Mouse (Mus musculus) hindbrain, embryonic 16.5 days (tissue): ENCODE results near the gene Schip1. TPM values are rescaled to one million over a fixed set of nuclear protein-coding genes. Genes with fewer than 3 reads are reported as not detected.

Experiments
- ATAC-seq: fragments of 200-750 bp; cut with Nextera tagmentation; 2 replicates; pipeline ENCODE4 v1.8.0; 2017; ENCODE audit warnings: moderate TSS enrichment, moderate library complexity
- H3K27ac ChIP-seq: fragments of 300-500 bp; sonication (generic); 2 replicates; pipeline ENCODE4 v1.5.1; 2014; ENCODE audit warnings: low read depth, mild to moderate bottlenecking, control low read depth, low read length, moderate library complexity
- H3K27me3 ChIP-seq: fragments of 300-500 bp; sonication (generic); replicated peaks from 2 replicates; pipeline ENCODE4 v1.6.1; 2014; ENCODE audit warnings: low read length; ENCODE audit not compliant: control insufficient read depth, insufficient read depth
- H3K36me3 ChIP-seq: fragments of 300-500 bp; sonication (generic); 2 replicates; pipeline ENCODE4 v1.6.1; 2014; ENCODE audit warnings: mild to moderate bottlenecking, low read length, moderate library complexity, mixed read lengths; ENCODE audit not compliant: control insufficient read depth, insufficient read depth
- H3K4me1 ChIP-seq: fragments of 300-500 bp; sonication (generic); 2 replicates; pipeline ENCODE4 v1.6.1; 2014; ENCODE audit warnings: low read depth, low read length; ENCODE audit not compliant: control insufficient read depth, insufficient read depth
- H3K4me2 ChIP-seq: fragments of 300-500 bp; sonication (generic); 2 replicates; pipeline ENCODE4 v1.6.1; 2014; ENCODE audit warnings: mild to moderate bottlenecking, low read length, control low read depth, moderate library complexity
- H3K4me3 ChIP-seq: fragments of 300-500 bp; sonication (generic); 2 replicates; pipeline ENCODE4 v1.5.1; 2014; ENCODE audit warnings: mild to moderate bottlenecking, low read length, control low read depth, moderate library complexity
- H3K9ac ChIP-seq: fragments of 300-500 bp; sonication (generic); 2 replicates; pipeline ENCODE4 v1.6.1; 2014; ENCODE audit warnings: low read depth, mild to moderate bottlenecking, control low read depth, low read length, moderate library complexity
- H3K9me3 ChIP-seq: fragments of 300-500 bp; sonication (generic); 2 replicates; pipeline ENCODE4 v1.6.1; 2014; ENCODE audit warnings: mild to moderate bottlenecking, low read length, moderate library complexity; ENCODE audit not compliant: control insufficient read depth
- WGBS: fragments of 180-500 bp; shearing (Covaris S2); extraction: QIAGEN DNeasy Blood & Tissue Kit; methylation state at CpG from one replicate; pipeline ENCODE4 v1.1.7; 2014; 5-methylcytosine and 5-hydroxymethylcytosine counted together
- polyA plus RNA-seq: library from polyadenylated mRNA; unstranded; fragments of >200 nt; fragmentation: Nextera tagmentation; extraction: Ambion mirVana; gene quantifications from 2 replicates; pipeline ENCODE4 v1.2.1, GENCODE M21; 2015

Gene Schip1
- polyA plus RNA-seq, 1 experiment from 2014 or later = 157 TPM

DNA sequence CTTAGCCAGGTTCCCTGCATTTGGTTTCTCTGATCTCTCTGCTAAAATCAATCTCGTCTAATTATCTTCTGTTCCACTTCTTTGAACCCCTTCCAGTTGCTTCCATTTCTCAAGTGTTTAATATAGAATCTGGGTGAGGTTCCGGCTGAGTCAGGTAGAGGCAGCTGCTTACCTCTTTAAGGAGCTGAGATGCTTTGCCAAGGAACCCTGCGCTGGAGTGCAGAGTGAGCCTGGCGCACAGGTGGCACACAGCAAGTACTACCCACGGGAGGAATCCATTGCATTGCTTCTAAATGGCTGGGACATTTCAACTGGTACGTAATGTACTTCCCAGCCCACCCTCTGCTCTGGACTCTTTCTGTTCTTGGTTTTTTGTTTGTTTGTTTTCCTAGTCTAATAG lies 414.7 kb downstream of the Schip1 start:
- no peaks in the 10 kb centered on the region for H3K4me1 ChIP-seq
- no peak overlapping the region for H3K4me3 ChIP-seq
- peak; percentile 20; the same call in 1 of the 2 replicates for ATAC-seq
- no peaks in the 10 kb centered on the region for H3K36me3 ChIP-seq
- H3K27ac ChIP-seq = no peak overlapping the region
- WGBS = 82% methylated on average over 6 of the region's 6 CpGs
- no peak overlapping the region for H3K9ac ChIP-seq
- H3K4me2 ChIP-seq = no peak overlapping the region
- H3K27me3 ChIP-seq = no peaks in the 10 kb centered on the region
- H3K9me3 ChIP-seq = no peaks in the 10 kb centered on the region

DNA sequence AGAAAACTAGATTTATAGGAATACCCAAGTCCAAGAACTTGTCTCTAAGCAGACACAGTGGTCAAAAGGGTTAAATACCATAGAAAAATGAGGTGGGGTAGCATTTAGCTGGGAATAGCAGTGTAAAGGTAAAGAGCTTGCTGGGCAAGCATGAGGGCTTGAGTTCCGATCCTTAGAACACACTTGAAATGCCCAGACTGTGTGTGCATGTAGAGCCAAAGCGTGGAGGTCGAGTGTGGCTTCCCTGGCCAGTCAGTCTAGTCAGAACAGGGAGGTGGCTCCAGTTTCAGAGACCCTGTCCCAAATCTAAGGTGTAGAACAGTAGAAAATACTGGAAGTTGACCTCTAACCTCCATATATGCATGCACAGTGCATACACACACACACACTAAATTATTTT lies 418.9 kb downstream of the Schip1 start:
- no peak overlapping the region for H3K27ac ChIP-seq
- WGBS = 91% methylated on average over 3 of the region's 3 CpGs
- H3K4me2 ChIP-seq = no peak overlapping the region
- no peak overlapping the region for H3K9ac ChIP-seq
- H3K4me3 ChIP-seq = no peak overlapping the region
- no peaks in the 10 kb centered on the region for H3K27me3 ChIP-seq
- no peaks in the 10 kb centered on the region for H3K9me3 ChIP-seq
- H3K4me1 ChIP-seq = no peaks in the 10 kb centered on the region
- no peaks in the 10 kb centered on the region for H3K36me3 ChIP-seq
- no peak for ATAC-seq

DNA sequence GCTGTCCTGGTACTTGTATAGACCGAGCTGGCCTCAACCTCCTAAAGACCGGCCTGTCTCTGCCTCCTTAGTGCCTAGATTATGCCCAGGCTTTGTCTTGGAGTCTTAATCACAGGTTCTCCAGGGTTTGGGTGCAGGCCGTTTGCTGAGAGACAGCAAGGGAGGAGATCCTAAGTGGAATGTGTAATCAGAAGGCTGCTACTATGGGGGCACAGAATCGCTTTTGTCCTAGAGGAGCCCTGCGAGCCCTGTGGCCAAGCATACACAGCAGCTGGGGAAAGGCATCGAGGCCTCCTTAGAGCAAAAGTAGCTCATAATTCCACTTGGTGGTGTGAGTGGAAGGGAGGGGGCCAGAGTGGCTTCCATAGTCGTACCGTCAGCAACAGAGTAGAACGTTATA lies 419.4 kb downstream of the Schip1 start:
- Histone ChIP-seq H3K4me2 (no peak overlapping the region), H3K4me3 (no peak overlapping the region), H3K36me3 (no peaks in the 10 kb centered on the region), H3K27ac (no peak overlapping the region), H3K27me3 (no peaks in the 10 kb centered on the region), H3K4me1 (no peaks in the 10 kb centered on the region), H3K9ac (no peak overlapping the region), H3K9me3 (no peaks in the 10 kb centered on the region)
- WGBS = 84% methylated on average over 9 of the region's 9 CpGs
- ATAC-seq = no peak

DNA sequence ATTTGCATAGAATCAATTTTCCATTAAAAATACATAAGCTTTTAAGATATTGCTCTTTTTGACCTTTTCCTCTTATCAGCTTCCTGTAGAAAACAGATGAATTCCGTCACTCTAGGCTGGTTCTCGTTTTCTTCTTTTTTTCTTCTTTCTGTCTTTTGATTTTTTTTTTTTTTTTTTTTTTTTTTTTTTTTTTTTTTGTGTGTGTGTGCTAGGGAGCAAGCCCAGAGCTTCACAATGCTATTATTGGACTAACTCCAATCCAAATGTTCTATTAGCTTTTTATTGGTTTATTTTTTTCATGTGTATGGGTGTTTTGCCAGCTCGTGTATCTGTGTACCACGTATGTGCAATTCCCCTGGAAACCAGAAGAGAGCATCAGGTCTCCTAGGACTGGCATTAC lies 420.0 kb downstream of the Schip1 start:
- Histone ChIP-seq H3K27me3 (no peaks in the 10 kb centered on the region), H3K4me2 (no peak overlapping the region), H3K9ac (no peak overlapping the region), H3K36me3 (no peaks in the 10 kb centered on the region), H3K27ac (no peak overlapping the region), H3K9me3 (no peaks in the 10 kb centered on the region), H3K4me1 (no peaks in the 10 kb centered on the region), H3K4me3 (no peak overlapping the region)
- 79% methylated on average over 4 of the region's 4 CpGs for WGBS
- no peak for ATAC-seq

DNA sequence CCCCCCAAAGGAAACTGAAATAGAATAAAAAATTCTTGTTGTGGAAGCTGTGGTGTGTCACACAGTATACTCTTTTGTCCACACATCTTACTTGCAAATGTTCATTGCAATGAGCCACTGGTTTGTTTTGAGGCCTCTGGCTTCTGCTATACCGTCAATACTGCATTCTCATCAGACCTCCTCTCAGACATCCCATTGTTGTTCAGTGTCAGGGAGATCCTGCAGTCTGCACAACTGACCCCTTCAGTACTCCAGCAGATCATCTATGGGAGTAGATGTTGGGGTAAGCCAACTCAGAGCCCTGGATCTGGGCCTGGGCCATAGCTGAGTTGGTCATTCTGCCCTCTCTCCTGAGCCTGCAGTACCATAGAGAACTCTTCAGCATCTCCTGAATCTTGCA lies 423.0 kb downstream of the Schip1 start:
- Histone ChIP-seq H3K9me3 (no peaks in the 10 kb centered on the region), H3K36me3 (no peaks in the 10 kb centered on the region), H3K27ac (no peak overlapping the region), H3K27me3 (no peaks in the 10 kb centered on the region), H3K4me1 (no peaks in the 10 kb centered on the region), H3K9ac (no peak overlapping the region), H3K4me2 (no peak overlapping the region), H3K4me3 (no peak overlapping the region)
- ATAC-seq = no peak
- WGBS = 65% methylated on average over 1 of the region's 1 CpGs

DNA sequence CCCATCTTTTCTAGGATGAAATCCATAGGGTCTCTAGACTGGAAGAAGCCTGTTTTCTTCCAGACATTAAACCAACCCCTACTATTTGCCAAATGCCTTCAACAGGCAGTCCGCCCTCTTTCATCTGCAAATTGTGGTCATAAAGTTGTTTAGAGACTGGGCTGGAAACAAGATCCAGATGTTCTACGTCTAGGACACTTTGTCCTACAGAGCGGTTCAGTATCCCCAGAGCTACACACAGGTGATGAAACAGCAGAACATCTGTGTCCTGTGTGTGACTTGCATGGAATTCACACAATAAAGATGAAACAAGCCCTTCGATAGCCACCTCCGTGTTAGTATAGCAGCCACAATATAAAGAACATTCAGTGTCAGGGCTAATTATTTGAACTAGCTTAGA lies 423.7 kb downstream of the Schip1 start:
- WGBS = 80% methylated on average over 5 of the region's 5 CpGs
- Histone ChIP-seq H3K4me3 (no peak overlapping the region), H3K4me2 (no peak overlapping the region), H3K9ac (no peak overlapping the region), H3K36me3 (no peaks in the 10 kb centered on the region), H3K27me3 (no peaks in the 10 kb centered on the region), H3K4me1 (no peaks in the 10 kb centered on the region), H3K27ac (no peak overlapping the region), H3K9me3 (no peaks in the 10 kb centered on the region)
- ATAC-seq = no peak

DNA sequence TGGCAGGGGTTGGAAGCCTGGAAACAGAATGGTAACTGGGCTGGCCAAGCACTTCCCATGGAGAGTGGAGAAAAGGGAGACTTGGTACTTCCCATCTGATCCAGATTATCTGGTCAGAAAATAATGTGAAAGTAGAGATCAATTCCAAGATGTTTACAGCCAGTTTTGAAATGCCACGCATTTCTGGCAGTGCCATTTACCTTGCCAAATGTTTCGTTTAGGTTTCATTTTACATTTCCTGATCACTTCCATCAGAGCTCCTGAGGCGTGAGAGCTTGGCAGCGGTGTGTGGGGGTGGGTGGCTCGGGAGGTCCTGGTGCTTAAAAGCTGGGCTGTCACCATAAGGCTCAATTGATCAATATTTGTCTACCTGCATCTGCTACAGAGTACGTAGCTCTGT lies 426.9 kb downstream of the Schip1 start:
- Histone ChIP-seq H3K9ac (no peak overlapping the region), H3K4me1 (peaks cover 4% of the 10 kb centered on the region; the same call in 1 of the 2 replicates), H3K4me3 (no peak overlapping the region), H3K36me3 (no peaks in the 10 kb centered on the region), H3K27me3 (no peaks in the 10 kb centered on the region), H3K4me2 (no peak overlapping the region), H3K27ac (no peak overlapping the region), H3K9me3 (no peaks in the 10 kb centered on the region)
- WGBS = 66% methylated on average over 6 of the region's 6 CpGs
- no peak for ATAC-seq

DNA sequence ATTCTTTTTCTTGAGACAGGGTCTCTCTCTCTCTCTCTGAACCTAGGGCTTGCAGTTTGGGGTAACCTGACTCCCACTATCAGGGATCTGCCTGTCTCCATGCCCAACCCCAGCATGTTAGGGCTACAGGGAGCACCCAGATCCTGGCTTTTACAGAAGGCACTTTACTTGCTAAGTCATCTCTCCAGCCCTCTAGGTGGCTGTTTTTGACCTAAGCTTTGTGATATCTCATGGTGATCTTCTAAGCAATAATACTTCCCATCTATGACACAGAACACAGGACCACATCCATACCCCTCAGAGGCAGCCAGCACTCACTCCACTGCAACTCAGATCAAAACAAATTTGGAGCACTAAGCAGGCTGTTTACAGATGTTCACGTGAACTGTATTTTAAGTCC lies 427.5 kb downstream of the Schip1 start:
- 81% methylated on average over 1 of the region's 1 CpGs for WGBS
- H3K36me3 ChIP-seq = no peaks in the 10 kb centered on the region
- H3K9me3 ChIP-seq = no peaks in the 10 kb centered on the region
- H3K27ac ChIP-seq = no peak overlapping the region
- no peaks in the 10 kb centered on the region for H3K27me3 ChIP-seq
- peaks cover 4% of the 10 kb centered on the region; the same call in 1 of the 2 replicates for H3K4me1 ChIP-seq
- ATAC-seq = no peak
- no peak overlapping the region for H3K4me2 ChIP-seq
- no peak overlapping the region for H3K9ac ChIP-seq
- no peak overlapping the region for H3K4me3 ChIP-seq

DNA sequence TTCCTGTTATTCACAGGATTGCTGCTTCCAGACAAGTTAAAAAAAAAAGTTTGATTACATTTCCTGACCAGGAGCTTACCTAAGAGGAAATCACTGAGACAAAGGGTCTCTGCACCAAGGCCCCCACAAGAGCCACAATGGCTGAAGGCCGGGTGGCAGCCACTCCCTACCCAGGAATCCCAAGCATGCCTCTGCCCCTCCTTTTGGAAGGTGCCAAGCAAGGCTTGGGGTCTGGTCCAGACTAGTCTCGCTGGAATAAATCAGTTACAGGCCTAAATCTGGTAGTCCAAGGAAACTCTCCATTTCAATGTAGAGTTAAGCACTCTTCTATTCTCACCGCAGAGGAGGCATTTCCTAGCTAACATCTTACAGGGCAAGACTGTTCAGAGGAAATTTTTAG lies 427.9 kb downstream of the Schip1 start:
- peak overlapping the region; percentile 98 for H3K4me2 ChIP-seq
- no peaks in the 10 kb centered on the region for H3K36me3 ChIP-seq
- H3K9me3 ChIP-seq = no peaks in the 10 kb centered on the region
- H3K4me1 ChIP-seq = peaks cover 4% of the 10 kb centered on the region; the same call in 1 of the 2 replicates
- H3K9ac ChIP-seq = no peak overlapping the region
- no peak overlapping the region for H3K27ac ChIP-seq
- no peak for ATAC-seq
- no peak overlapping the region; the same call in 1 of the 2 replicates for H3K4me3 ChIP-seq
- H3K27me3 ChIP-seq = no peaks in the 10 kb centered on the region
- WGBS = 39% methylated on average over 3 of the region's 3 CpGs

DNA sequence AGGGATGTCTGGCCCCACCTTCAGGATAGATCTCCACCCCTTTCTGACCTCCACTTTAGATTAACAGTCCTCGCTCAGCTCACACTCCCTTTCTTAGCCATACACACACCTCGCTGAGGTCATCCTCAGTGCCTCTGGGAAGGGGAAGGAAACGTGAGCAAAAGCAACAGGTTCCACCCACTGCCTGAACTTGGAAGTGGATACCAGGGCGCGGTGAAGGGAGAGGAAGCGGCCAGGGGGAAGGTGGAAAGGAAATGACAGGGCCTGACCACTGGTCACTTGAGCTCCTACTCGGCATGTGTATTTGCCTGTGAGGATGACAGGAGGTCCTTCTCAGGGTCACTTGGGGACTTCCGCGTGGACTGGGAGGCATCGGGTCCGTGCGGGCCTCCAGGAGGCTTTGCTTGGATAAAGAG lies 428.6 kb downstream of the Schip1 start:
- Histone ChIP-seq H3K9ac (peak overlapping the region; percentile 69), H3K4me1 (peaks cover 4% of the 10 kb centered on the region; the same call in 1 of the 2 replicates), H3K27me3 (no peaks in the 10 kb centered on the region), H3K9me3 (no peaks in the 10 kb centered on the region), H3K27ac (peak overlapping the region; percentile 70), H3K4me2 (peak overlapping the region; percentile 98), H3K36me3 (no peaks in the 10 kb centered on the region), H3K4me3 (peak overlapping the region; percentile 79)
- 2% methylated on average over 12 of the region's 12 CpGs for WGBS
- ATAC-seq = peak; percentile 1; the same call in 1 of the 2 replicates
